Mouse (Mus musculus) heart, postnatal 25 days (tissue): ENCODE data around the gene Parvb. TPM values are rescaled to one million over a fixed set of nuclear protein-coding genes. Genes with fewer than 3 reads are reported as not detected.

ENCODE experiments used
- DNase-seq: peaks from one replicate; pipeline ENCODE4 v3.0.0; 2022; ENCODE audit warnings: low spot score
- intact Hi-C: fragments of 180-260 bp; cut with DNase I; formaldehyde crosslinking; loops from one replicate; pipeline ENCODE4 v1.15.1; 2025
- total RNA-seq, 2 experiments: library from RNA; stranded (reverse); gene quantifications; 2 replicates each; pipeline ENCODE4 v1.2.3; 2021

Parvb gene
- total RNA-seq = 100 to 1,000 TPM; 147 to 154 TPM

DNA sequence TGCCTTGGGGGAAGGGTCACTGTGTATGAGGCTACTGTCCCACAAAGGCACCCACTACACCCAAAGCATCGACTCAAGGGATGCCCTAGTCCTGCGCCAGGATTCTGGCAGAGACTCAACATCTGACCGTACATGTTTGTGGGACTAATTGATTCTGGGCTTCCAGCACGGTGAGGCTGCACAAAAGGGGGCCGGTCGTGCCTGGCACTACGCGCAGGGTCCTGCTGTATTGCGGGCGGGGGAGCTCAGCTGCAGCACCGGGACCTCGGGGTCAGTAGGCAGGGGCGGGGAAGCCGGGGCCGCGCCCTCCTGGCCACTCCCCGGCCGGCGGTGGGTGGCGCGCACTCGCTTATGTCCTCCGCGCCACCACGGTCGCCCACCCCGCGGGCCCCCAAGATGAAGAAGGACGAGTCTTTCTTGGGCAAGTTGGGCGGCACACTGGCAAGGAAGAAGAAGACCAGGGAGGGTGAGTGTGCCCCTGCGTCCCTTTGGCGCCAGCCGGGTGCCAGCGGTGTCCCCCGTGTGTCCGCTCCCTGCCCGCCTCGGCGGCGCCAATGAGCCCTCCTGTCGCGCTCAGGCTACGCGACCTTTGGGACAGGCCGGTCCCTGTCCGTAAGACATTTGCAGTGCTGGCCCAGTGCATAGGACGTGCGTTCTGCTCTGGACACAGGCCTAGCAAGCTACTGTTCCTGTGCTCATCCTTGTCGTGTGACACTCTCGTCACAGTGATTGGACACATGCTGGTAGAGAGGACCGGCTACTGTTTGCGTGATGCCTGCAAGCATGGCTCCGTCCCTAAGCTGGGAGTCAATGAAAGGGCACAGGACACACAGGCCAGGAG, at the start of gene Parvb:
Parvb (plus strand) TSS at position 323 of the 841 bp plus-strand sequence.
- DNase-seq = peak; percentile 54
- intact Hi-C loops = loop anchor here (2.0 kb wide), 1 partner anchor 29 kb away; no protein-coding TSS in a partner anchor

DNA sequence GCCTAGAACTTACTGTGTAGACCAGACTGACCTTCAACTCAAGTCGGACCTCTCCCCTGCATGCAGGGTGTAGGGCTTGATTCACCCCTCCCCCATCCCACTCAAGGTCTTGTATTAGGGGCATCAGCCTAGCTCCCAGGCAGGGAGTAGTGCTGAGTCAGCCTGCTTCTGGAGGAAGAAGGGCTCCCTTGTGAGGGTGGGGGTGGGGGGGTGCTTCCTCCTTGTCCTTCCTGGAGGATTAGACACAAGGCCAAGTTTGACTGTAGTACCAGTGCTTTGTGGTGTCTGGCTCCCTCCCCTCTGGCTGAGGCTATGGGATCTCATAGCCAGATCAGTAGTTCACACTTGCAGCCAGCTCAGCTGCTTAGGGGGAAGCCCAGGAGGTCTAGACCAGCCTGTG, 47.9 kb upstream of the Parvb start:
- DNase-seq = no peak
- intact Hi-C loops = no loop called here

DNA sequence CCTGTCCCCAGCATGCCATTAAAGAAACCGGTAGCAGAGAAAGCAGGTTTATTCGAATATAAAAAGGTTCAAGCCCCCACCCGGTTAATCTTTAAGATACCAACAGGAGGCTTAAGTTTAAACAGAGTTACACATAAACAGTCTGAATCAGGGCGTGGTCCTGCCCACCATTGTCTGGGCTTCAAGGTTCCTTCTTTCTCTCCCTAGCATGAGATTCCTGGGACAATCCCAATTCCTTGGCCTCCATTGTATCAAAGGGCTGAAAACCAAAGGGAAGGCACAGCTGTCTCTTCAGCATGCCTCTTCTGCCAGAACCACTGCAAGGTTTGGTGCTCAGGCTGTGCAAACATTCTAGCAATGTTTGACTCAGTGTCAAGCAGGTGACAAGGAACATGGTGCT, 45.6 kb upstream of the Parvb start:
- no peak for DNase-seq
- intact Hi-C loops = no loop called here

DNA sequence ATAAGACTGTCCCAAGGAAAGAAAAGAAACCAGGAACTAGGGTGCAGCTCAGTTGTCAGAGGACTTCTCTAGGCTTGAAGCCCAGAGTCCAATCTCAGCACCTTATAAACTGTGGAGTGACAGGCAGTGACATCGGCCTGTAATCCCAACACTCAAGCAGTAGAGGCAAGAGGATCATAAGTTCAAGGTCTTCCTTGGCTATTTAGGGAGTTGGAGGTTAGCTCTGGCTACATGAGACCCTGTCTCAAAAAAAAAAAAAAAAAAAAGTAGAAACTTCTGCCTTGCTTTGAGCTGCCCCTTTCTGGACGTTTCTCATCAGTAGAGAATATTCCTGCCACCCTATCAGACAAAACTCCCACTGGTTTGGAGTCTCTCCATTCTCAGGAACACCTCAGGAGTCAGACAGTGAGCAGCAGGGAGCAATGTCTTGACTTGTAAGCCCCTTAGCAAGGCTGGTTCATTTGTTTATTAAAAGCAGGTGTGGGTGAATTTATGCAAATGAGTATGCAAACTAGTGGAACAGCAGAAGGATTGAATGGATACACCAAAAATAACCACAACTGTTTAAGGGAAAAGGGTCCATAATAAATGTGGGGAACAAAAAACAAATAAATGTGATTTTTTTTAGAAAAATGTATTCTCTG, 42.8 kb upstream of the Parvb start:
- intact Hi-C loops = no loop called here
- DNase-seq = no peak

DNA sequence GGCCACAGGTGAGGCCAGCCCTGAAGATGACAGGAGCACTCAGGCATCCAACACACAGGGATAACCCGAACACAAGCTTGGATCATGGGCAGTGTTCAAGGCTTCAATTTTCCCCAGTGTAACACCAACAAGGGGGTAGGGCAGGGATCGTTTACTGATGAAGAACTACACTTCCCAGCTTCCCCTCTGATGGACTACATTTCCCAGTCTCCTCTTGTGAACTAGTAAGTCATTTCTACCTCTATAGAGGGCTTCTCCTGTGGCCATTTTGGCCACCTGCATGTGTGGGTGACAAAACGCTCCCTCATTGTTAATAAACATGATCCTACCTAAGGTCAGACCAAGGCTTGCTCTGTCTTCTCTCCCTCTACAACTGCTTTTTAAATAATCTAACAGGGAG, 42.0 kb upstream of the Parvb start:
- intact Hi-C loops = no loop called here
- no peak for DNase-seq

DNA sequence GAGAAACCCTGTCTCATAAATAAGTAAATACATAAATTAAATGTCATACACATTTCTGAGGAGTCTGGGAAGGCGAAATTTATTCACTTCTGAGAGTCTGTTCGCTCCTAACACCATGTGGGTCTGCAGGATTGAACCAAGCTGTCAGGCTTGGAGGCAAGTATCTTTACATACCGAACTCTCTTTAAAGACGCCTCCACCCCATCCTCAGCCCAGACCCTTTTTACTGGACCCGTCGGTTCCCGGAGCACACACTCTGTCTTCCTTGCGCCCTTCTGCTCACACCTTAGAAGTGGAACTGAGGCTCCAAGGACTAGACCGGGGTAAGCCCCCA, 40.2 kb upstream of the Parvb start:
- no peak for DNase-seq
- intact Hi-C loops = no loop called here

DNA sequence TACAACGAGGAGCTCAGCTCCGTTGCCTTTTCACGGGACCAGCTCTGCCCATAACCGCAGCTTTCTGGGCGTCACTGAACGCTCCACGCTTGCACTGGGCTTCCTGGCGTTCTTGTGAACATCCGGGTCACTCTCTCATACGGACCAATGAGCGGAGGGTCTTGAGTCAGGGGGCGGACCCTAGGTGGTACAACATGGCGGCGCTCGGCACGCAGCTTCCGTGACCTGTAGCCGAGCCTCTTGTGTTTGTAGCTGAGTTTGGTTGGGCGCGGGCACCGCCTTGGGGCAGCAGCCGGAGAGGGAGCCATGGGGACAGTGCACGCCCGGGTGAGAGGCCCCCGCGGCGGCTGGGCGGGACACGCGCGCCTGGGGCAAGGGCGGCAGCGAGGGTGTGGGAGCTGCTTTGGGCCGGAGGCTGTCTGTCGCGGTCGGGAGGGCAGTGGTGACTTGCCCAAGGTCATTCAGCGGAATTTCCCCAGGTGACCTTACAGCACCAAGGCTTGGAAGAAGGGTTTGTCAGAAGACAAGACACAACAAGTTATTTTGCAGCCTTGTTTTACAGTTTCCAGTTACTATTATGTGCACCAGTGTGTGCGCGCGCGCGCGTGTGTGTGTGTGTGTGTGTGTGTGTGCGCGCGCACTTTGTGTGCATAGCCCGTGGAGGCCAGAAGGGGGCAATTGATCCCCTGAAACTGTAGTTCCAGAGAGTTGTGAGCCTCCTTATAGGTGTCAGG, 39.6 kb upstream of the Parvb start, which contains the start of gene Samm50:
Samm50 (plus strand) TSS at position 184 of the 734 bp plus-strand sequence.
- DNase-seq = peak; percentile 86
- intact Hi-C loops = no loop called here

DNA sequence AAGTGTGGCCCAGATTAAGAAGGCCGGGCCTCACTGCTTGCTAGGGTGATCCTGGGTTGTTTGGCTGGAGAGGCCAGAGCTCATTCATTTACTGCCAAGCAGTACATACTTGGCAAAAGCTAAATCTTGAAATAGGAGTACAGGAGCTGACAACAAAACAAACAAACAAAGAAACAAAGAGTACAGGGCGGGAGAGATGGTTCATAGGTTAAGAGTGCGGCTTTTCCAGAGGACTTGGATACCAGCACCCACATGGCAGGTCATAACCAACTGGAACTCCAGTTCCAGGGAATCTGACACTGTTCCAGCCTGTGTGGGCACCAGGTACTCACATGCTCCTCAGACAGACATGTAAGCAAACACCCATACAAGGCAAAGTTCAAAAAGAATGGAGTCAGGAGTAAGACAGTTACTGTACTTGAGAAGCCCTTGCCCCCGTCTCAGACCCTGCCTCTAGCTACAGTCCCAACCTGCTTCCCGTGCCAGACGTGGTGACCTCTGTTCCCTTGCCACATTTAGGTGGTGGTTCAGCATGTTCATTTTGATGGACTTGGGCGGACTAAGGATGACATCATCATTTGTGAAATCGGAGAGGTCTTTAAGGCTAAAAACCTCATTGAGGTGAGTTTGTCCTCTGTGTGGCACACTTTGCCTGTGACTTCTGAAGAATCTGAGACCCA, 35.2 kb upstream of the Parvb start:
- DNase-seq = no peak
- intact Hi-C loops = loop anchor here (5.0 kb wide), 1 partner anchor 64 kb away; no protein-coding TSS in a partner anchor

DNA sequence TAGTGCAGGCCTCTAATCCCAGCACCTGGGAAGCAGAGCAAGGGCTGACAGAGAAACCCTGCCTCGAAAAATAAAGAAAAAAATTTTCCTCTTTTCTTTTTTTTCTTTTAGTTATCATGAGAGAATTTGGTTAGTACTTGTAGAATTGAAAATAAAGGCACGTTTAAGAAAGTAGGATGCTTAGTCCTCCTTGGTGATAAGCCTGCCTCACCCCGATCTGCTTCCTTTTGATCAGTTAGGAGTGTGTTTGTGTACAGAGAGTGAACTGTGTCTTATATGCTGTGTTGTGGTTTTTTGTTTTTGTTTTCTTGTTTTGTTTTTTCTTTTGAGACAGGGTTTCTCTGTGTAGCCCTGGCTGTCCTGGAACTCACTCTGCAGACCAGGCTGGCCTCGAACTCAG, 24.5 kb upstream of the Parvb start:
- DNase-seq = no peak
- intact Hi-C loops = no loop called here

DNA sequence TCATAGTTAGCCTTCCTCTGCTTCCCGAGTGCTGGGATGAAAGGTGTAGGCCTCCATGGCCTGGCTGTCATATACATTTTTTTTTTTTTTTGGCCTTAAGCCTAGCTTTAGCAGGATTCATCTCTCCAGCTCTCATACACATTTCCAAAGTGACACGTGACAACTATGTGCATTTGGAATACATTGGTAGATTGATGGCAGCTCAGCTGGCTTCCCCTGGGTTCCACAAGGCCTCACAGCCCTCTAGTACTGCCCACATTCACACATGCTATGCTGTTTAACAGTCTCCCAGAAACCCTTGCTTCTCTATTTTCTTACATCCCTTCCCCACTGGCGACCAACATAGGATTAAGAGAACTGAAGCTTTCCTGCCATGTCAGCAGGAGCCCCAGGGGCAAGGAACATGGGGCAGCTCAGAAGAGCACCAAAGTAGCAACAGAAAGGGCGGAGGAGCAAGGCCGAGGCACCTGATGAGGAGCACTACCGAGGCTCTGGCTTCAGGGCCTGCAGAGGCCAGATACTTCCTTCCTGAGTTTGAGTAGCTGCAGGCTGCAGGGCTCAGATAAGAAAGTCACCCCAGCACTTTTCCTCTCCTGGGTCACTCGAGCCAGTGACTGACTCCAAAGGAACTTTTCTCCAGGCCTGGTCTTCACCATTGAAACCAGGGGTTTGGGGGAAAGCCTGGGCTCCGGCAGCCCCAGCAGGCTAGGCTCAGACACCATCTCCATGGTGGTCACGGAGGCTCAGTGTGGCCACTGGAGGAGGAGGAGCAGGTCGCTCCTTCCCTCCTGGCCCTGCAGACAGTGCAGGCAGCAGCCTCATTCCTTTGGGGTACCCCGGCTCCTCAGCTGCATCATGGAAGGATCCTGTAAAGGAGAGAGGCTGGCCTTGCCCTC, 22.1 kb upstream of the Parvb start:
- intact Hi-C loops = loop anchor here (5.0 kb wide), 2 partner anchors 73 to 243 kb away; no protein-coding TSS in a partner anchor
- no peak for DNase-seq

DNA sequence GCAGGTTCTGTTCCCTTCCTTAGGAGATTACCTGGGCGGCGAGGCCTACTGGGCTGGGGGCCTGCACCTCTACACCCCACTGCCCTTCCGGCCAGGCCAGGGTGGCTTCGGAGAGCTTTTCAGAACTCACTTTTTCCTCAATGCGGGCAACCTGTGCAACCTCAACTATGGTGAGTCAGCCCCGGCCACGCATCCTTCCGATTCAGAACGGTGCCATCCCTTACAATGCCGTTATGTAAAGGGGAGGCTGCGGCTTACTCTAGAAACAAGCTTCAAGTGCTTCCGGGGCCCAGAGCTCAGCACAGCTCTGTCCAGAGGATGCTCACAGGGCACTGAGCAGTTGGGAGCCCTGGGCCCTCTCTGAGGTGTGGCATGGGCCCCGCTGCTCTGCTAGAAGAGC, 21.4 kb upstream of the Parvb start:
- intact Hi-C loops = loop anchor here (5.0 kb wide), 2 partner anchors 72 to 242 kb away; no protein-coding TSS in a partner anchor
- no peak for DNase-seq

DNA sequence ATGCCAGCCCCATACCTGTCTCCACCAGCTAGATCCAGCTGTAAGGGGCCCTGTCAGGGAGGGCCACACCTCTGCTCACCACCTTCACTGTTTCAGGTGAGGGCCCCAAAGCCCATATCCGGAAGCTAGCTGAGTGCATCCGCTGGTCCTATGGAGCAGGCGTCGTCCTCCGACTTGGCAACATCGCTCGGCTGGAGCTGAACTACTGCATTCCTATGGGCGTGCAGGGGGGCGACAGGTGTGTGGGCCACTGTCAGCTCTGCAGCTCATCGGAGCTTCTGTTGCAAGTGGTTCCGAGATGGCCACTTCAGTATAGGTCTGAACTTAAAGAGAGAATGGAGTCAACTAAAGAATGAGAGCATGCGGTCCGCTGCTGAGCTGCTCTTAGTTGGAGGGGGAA, 20.9 kb upstream of the Parvb start:
- DNase-seq = no peak
- intact Hi-C loops = loop anchor here (5.0 kb wide), 2 partner anchors 71 to 241 kb away; no protein-coding TSS in a partner anchor

DNA sequence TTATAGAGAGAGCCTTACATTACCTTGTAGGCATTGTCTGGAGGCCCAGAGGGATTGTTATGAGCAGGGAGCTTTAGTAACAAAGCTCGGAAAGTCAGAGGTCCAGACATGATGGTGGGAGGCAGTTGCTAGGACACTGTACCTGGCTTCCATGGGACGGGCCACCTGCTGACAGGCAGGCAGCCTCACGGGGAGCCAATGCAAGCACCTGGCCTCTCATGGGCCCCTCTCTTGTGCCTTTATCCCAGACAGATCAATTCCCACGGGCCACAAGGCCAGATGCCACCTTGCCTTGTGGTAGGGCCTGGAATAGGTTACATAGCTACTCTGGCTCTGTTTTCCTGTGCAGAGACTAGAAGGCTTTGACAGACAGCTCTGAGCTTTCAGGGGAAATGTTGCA, 20.3 kb upstream of the Parvb start:
- intact Hi-C loops = loop anchor here (5.0 kb wide), 2 partner anchors 71 to 241 kb away; no protein-coding TSS in a partner anchor
- no peak for DNase-seq

DNA sequence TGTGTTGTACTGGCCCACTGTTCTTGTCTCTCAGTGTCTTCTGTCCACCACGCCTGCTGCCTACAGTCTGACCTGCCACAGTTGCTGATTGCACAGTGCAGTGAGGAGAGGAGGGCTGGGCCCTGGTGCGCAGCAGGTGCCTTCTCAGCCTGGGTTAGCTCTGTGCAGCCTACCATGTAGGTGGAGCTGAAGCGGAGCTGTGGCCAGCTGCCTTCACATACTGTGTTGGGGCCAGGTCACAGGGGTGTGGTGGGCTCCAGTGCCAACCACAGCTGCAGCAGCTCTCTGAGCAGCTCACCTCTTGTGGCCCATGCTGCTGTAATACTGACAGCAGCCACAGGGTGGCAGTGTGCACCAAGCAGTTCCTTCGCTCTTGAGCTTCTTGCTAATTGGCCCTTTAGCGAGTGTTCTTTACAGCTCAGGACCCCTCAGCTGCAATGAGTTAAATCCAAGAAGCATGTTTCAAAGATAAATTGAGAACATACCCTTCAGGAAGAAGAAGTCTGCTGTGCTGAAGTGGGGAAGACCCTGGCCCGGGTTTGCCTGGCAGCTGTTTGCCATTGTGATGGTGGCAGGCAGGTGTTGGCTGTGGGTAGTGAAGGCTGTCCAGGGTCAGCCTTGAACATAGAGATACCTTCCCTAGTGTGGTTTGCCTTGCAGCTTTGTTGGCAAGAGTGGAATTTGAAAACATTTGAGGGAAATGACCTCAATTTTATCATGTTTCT, 19.6 kb upstream of the Parvb start:
- intact Hi-C loops = loop anchor here (2.0 to 5.0 kb wide), 4 partner anchors 49 to 405 kb away; no protein-coding TSS in a partner anchor
- DNase-seq = peak; percentile 65

DNA sequence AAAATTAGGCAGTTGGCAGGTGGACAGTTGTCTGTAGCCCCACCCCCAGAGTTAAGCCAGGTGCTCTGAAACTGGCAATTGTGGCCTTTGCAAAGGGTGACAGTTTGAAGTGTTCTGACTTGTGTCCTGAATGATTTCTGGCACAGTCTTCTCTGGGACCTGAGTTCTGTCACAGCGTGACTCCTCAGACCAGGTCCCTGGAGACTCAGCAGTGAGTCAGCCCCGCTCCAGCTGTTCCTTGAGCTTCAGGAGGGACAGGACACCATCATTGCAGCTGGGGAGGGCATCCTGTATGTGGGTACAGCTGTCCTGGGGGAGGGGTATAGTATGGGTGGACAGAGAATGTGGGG, 19.1 kb upstream of the Parvb start:
- peak; percentile 51 for DNase-seq
- intact Hi-C loops = loop anchor here (2.0 to 5.0 kb wide), 4 partner anchors 48 to 404 kb away; no protein-coding TSS in a partner anchor

DNA sequence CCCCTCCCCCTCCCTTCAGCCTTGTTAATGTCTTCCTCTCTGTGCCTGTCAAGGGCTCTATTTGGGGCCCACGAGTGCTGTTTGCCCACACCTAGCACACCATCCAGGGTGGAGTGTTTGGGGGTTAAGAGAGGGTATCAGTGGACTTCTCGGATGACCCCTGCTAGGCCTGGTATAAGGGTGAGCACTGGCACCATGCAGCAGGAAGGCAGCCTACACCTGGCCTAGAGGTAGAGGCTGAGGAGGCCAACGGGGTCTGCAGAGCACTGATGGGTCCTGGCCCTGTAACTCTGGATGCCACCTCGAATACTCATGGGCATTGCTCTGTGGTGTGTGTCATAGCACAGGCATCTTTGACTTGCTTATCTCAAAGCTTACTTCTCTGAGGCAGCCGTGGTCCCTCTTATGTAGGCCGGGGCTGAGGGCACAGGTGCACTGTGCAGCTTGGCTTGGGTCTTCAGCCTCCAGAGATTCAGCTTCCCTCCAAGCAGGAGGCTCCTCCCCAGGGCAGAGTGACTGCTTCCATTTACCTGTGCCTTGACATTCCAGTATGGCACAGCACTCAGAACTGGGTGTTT, 18.6 kb upstream of the Parvb start:
- intact Hi-C loops = loop anchor here (2.0 to 5.0 kb wide), 4 partner anchors 48 to 404 kb away; no protein-coding TSS in a partner anchor
- DNase-seq = no peak

DNA sequence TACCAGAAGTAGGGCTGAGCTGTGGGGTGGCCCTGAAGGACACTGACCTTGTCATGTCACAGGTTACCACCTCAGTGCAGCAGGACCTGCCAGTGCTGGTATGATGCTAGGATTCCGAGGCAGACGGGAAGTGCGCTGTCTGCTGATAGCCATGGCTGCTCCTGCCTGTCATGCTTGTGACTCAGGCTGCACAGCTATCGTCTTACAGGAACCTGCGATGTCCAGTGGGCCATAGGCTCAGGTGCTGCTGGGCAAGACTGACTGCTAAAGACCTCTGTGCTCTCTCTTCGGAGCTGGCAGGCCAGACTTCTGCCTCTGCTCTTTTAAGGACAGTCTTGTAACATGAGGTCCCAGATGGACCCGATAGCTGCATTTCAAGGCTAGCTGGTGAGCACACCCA, 17.4 kb upstream of the Parvb start:
- no peak for DNase-seq
- intact Hi-C loops = loop anchor here (5.0 kb wide), 2 partner anchors 68 to 238 kb away; no protein-coding TSS in a partner anchor

DNA sequence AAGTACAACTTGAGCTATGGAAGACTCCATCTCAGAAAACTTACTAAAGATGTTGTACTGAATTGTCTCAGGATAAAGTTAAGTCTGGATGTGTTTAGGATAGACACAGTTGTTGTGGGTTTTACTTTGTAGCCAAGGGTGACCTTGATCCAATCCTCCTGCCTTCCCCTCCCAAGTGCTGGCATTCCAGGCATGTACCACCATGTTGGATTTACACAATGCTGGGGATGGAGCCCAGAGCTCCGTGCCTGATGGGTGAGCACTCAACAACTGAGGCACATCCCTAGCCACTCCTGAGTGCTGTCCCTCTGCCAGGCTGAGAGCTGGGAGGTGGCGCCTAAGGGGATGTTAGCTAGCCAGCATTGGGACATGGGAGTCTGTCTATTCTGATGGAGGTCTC, 16.6 kb upstream of the Parvb start:
- intact Hi-C loops = no loop called here
- no peak for DNase-seq
